Mouse (Mus musculus): ENCODE results near the gene Aldoc. TPM values are rescaled to one million over a fixed set of nuclear protein-coding genes. Genes with fewer than 3 reads are reported as not detected.

Gene Aldoc
- total and polyA plus RNA-seq, 2 experiments from 2014 or later, result 187 to 219 TPM

GRCm38 (mm10) chr11:78332676-78333075 is 9.9 kb downstream of the Aldoc start:
- Histone ChIP-seq H3K36me3 (ENCODE audit: insufficient read depth) (peaks cover 40% of the 10 kb centered on the region), H3K27ac (ENCODE audit: low read depth, low read length) (no peak overlapping the region), H3K4me1 (ENCODE audit: insufficient read depth) (no peaks in the 10 kb centered on the region), H3K9me3 (ENCODE audit: low read length) (no peaks in the 10 kb centered on the region), H3K9ac (no peak overlapping the region), H3K4me3 (ENCODE audit: low read depth, low read length) (no peak overlapping the region), H3K4me2 (ENCODE audit: low read depth) (no peak overlapping the region), H3K27me3 (ENCODE audit: insufficient read depth, low read length) (no peaks in the 10 kb centered on the region)
- TF ChIP-seq CTCF (IDR thresholded peaks at IDR 0.05; ENCODE audit: low read depth), result no peak
- no peak for DNase-seq
- WGBS, result 97% methylated on average over 12 of the region's 12 CpGs
- no peak for ATAC-seq

GRCm38 (mm10) chr11:78333992-78334391 is 11.2 kb downstream of the Aldoc start:
- Histone ChIP-seq H3K9me3 (ENCODE audit: low read length) (no peaks in the 10 kb centered on the region), H3K4me2 (ENCODE audit: low read depth) (no peak overlapping the region), H3K27me3 (ENCODE audit: insufficient read depth, low read length) (no peaks in the 10 kb centered on the region), H3K4me1 (ENCODE audit: insufficient read depth) (no peaks in the 10 kb centered on the region), H3K36me3 (ENCODE audit: insufficient read depth) (peaks cover 46% of the 10 kb centered on the region), H3K4me3 (ENCODE audit: low read depth, low read length) (no peak overlapping the region), H3K9ac (no peak overlapping the region), H3K27ac (ENCODE audit: low read depth, low read length) (no peak overlapping the region)
- DNase-seq (no peak), ATAC-seq (no peak)
- 98% methylated on average over 5 of the region's 5 CpGs for WGBS
- TF ChIP-seq CTCF (IDR thresholded peaks at IDR 0.05; ENCODE audit: low read depth), result no peak

GRCm38 (mm10) chr11:78337040-78337439 is 14.3 kb downstream of the Aldoc start:
- no peaks in the 10 kb centered on the region for H3K9me3 ChIP-seq (ENCODE audit: low read length)
- no peaks in the 10 kb centered on the region for H3K27me3 ChIP-seq (ENCODE audit: insufficient read depth, low read length)
- DNase-seq (no peak), ATAC-seq (no peak)
- H3K9ac ChIP-seq, result no peak overlapping the region
- H3K36me3 ChIP-seq (ENCODE audit: insufficient read depth), result peaks cover 61% of the 10 kb centered on the region
- H3K4me1 ChIP-seq (ENCODE audit: insufficient read depth), result no peaks in the 10 kb centered on the region
- H3K4me2 ChIP-seq (ENCODE audit: low read depth), result no peak overlapping the region
- no peak for TF ChIP-seq CTCF (IDR thresholded peaks at IDR 0.05; ENCODE audit: low read depth)
- no peak overlapping the region for H3K27ac ChIP-seq (ENCODE audit: low read depth, low read length)
- 96% methylated on average over 8 of the region's 8 CpGs for WGBS
- no peak overlapping the region for H3K4me3 ChIP-seq (ENCODE audit: low read depth, low read length)

GRCm38 (mm10) chr11:78341702-78342101 is 18.9 kb downstream of the Aldoc start:
- Histone ChIP-seq H3K9me3 (ENCODE audit: low read length) (no peaks in the 10 kb centered on the region), H3K4me2 (ENCODE audit: low read depth) (no peak overlapping the region), H3K36me3 (ENCODE audit: insufficient read depth) (peaks cover 29% of the 10 kb centered on the region), H3K9ac (no peak overlapping the region), H3K4me3 (ENCODE audit: low read depth, low read length) (no peak overlapping the region), H3K4me1 (ENCODE audit: insufficient read depth) (no peaks in the 10 kb centered on the region), H3K27me3 (ENCODE audit: insufficient read depth, low read length) (no peaks in the 10 kb centered on the region), H3K27ac (ENCODE audit: low read depth, low read length) (no peak overlapping the region)
- TF ChIP-seq CTCF (IDR thresholded peaks at IDR 0.05; ENCODE audit: low read depth), result no peak
- DNase-seq, result no peak
- no peak for ATAC-seq
- 87% methylated on average over 12 of the region's 12 CpGs for WGBS

GRCm38 (mm10) chr11:78343381-78344327 is 20.9 kb downstream of the Aldoc start, which contains the start of gene Unc119:
Gene Unc119, plus strand, starts transcription at chr11:78343482.
- WGBS, result 1% methylated on average over 57 of the region's 66 CpGs
- ATAC-seq (peak; percentile 86), DNase-seq (peak; percentile 84)
- no peaks in the 10 kb centered on the region for H3K4me1 ChIP-seq (ENCODE audit: insufficient read depth)
- peak within 1 kb of the TSS; percentile 63 for H3K4me2 ChIP-seq (ENCODE audit: low read depth)
- H3K27me3 ChIP-seq (ENCODE audit: insufficient read depth, low read length), result no peaks in the 10 kb centered on the region
- H3K4me3 ChIP-seq (ENCODE audit: low read depth, low read length), result peak within 1 kb of the TSS; percentile 83
- no peaks in the 10 kb centered on the region for H3K9me3 ChIP-seq (ENCODE audit: low read length)
- H3K36me3 ChIP-seq (ENCODE audit: insufficient read depth), result peaks cover 24% of the 10 kb centered on the region
- peak within 1 kb of the TSS; percentile 85 for H3K27ac ChIP-seq (ENCODE audit: low read depth, low read length)
- no peak for TF ChIP-seq CTCF (IDR thresholded peaks at IDR 0.05; ENCODE audit: low read depth)
- peak within 1 kb of the TSS; percentile 92 for H3K9ac ChIP-seq

- H3K36me3 ChIP-seq (ENCODE audit: insufficient read depth), result peaks cover 22% of the 10 kb centered on the region
- H3K9ac ChIP-seq, result peak overlapping the region; percentile 92
- DNase-seq, result no peak
- H3K27ac ChIP-seq (ENCODE audit: low read depth, low read length), result peak overlapping the region; percentile 85; the same call in 1 of the 2 replicates
- H3K4me1 ChIP-seq (ENCODE audit: insufficient read depth), result no peaks in the 10 kb centered on the region
- 77% methylated on average over 6 of the region's 6 CpGs for WGBS
- no peaks in the 10 kb centered on the region for H3K27me3 ChIP-seq (ENCODE audit: insufficient read depth, low read length)
- peak overlapping the region; percentile 63 for H3K4me2 ChIP-seq (ENCODE audit: low read depth)
- no peak for TF ChIP-seq CTCF (IDR thresholded peaks at IDR 0.05; ENCODE audit: low read depth)
- no peak for ATAC-seq
- peak overlapping the region; percentile 83 for H3K4me3 ChIP-seq (ENCODE audit: low read depth, low read length)
- H3K9me3 ChIP-seq (ENCODE audit: low read length), result no peaks in the 10 kb centered on the region
Measured at GRCm38 (mm10) chr11:78344328-78344889, 21.6 kb downstream of the Aldoc start.

Data from forebrain, postnatal 0 days (tissue).